Mouse (Mus musculus): ENCODE results near the gene Slc4a11.

The Slc4a11 gene

GRCm38 (mm10) chr2:130697153-130697810 is at the start of gene Slc4a11:
Slc4a11 (minus strand) TSS chr2:130697519.
- peak; percentile 32 for DNase-seq (ENCODE audit: low spot score)

DNA sequence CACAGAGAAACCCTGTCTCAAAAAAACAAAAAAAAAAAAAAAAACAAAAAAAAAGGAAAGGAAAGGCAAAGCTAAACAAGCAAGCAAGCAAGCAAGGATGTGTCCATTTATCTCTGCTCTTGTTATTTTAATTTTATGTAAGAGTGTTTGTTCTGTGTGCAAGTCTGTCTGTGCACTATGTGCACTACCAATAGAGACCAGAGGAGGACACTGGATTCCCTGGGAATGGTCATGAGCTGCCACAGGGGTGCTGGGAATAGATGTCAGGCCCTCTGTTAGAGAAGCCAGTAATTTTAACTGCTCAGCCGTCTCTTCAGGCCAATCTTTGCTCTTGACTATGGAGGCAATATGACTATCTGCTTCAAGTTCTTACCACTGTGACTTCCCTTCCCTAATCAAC is 46.3 kb upstream of the Slc4a11 start:
- DNase-seq (ENCODE audit: low spot score), result no peak

DNA sequence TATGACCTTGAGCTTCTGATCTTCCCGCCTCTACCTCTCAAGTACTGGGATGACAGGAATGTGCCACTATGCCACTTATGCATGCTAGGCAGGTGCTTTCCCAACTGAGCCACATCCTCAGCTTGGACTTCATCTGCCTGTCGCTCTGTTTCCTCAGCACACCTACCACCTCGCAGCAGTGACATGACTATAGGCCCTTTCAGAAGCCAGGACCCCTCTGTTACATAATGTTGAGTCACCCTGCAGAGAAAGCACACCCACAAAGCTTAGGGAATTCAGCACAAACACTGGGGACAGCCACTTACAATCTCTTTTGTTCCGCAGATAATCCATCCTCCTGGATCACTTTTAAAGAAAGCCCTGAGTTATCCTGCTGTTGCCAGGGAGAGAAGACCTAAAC is 42.8 kb upstream of the Slc4a11 start:
- DNase-seq (ENCODE audit: low spot score), result no peak

GRCm38 (mm10) chr2:130738019-130738418 is 40.7 kb upstream of the Slc4a11 start:
- DNase-seq (ENCODE audit: low spot score), result peak; percentile 33

DNA sequence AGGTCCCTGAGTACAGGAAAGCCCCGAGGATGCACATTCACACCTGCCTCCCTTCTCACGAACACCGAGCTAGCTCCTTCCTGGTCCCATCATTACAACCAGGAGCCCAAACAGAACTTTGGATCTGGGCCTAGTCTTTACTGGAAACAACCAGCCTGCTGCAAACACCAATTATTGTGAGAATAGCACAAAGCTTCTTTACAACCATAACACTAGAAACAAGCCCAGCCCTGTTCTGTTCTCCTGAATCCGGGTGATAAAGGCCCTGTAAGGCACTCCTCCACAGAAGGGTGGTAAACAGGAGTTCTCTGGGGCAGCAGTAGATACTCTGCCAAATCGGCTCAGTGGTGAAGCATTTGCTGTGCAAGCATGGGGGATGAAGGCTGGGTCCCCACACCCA is 38.0 kb upstream of the Slc4a11 start:
- peak; percentile 55 for DNase-seq (ENCODE audit: low spot score)

DNA sequence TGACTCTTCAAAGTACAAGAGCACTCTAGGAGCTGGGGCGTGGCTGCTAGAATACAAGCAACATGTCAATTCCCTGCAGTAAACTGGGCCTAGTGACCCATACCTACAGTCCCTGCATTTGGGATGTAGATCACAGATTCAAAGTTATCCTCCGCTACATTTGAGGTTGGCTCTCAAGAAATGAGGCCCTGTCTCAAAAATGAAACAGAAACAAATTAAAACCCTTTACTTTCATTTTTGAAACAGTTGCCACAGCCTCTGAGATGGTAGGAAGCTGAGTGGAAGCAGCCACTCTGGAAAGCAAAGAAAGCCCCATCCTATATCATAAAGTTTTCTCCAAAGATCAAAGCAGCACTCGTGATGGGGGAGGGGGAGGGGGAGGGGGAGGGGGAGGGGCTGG is 36.1 kb upstream of the Slc4a11 start:
- no peak for DNase-seq (ENCODE audit: low spot score)

DNA sequence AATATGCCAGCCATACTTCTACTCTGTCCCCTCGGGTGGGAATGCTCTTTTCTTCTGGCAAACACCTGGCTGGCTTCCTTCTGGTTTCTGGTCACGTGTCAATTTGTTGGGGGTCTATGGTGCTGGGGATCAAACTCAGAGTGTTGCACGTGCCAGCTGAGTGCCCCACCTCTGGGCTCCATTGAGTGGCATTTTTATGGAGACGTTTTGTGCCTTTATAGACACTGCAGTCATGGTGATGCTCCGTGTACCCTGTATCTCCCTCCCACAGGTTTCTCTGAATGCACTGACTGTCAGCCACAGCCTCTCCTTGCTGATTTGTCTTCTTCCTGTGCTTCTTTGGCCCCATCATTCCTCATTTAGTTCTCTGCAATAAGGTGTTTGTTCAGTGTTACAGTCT is 34.5 kb upstream of the Slc4a11 start:
- no peak for DNase-seq (ENCODE audit: low spot score)

GRCm38 (mm10) chr2:130730746-130731145 is 33.4 kb upstream of the Slc4a11 start:
- no peak for DNase-seq (ENCODE audit: low spot score)

- no peak for DNase-seq (ENCODE audit: low spot score)
These were observed 31.7 kb upstream of the Slc4a11 start for GRCm38 (mm10) chr2:130728906-130729585.

DNA sequence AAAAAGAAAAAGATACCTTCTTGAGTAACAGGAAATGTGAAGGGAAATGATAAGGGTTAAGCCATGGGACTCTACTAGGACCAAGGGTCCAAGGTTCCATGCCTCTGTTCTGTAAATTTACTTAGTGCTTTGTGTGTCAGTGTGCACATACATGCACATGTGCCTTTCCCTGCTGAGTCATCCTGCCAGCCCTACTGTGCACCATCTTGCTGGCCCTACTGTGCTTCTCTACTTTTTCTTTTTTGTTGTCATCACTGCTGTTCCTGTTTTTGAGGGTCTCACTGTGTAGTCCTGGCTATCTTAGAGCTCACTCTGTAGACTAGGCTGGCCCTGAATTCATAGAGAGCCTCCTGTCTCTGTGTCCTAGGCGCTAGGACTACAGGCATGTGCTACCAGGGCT is 30.4 kb upstream of the Slc4a11 start:
- no peak for DNase-seq (ENCODE audit: low spot score)

DNA sequence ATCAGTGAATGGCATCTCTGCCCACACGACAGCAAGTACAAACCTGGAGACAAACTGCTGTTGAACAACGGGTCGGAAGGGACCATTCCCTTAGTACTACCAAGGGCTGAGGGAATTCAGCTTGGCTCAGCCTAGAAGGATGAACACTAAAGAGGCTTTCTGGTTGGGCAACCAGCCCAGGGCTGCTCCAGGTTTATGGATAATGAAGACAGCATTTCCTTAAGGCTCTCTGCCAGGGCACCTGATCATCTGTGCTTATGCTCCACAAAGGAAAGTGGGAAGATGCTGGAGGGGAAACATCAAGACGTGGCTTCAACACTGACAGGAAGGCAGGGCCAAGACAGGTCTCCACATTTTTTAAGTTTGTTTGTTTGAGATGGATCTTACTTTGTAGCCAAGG is 27.1 kb upstream of the Slc4a11 start:
- DNase-seq (ENCODE audit: low spot score), result no peak

DNA sequence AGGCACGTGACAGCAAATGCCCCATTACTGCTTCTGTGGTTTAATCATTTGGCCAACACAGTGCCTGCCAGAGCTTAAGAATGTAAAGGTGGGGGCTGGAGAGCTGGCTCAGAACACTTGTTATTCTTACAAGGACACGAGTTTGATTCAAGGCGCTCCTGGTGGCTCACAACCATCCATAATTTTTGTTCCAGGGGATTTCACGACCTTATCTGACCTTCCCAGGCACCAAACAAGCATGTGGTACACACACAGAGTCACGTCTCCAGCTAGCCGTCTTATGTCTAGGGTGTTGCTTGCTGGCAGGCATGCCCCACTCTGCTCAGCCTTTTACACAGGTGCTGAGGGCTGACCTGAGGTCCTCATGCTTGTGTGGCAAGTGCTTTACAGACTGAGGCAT is 20.6 kb upstream of the Slc4a11 start:
- DNase-seq (ENCODE audit: low spot score), result no peak

DNA sequence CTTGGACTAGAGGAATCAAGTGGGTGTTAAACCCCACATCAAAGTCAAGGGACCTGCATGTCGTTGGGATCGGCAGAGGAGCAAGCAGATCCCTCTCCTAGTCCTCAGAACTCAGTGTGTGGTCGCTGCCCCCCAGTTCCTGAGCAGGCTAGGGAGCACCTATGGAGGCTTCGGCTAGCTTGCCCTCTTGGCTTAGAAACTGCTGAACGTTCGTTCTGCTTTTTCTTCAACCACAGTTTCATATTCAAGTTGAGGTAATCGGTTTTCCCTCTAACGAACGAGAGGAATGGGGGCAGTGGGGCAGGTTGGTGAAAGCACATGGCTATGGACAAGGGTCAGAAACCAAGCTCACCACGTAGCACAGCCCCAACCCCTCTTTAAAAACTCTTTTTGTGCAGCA is 9.7 kb upstream of the Slc4a11 start:
- no peak for DNase-seq (ENCODE audit: low spot score)

- no peak for DNase-seq (ENCODE audit: low spot score)
These were observed 9.3 kb upstream of the Slc4a11 start for GRCm38 (mm10) chr2:130706602-130707001.

GRCm38 (mm10) chr2:130705178-130705577 is 7.9 kb upstream of the Slc4a11 start:
- DNase-seq (ENCODE audit: low spot score), result no peak

DNA sequence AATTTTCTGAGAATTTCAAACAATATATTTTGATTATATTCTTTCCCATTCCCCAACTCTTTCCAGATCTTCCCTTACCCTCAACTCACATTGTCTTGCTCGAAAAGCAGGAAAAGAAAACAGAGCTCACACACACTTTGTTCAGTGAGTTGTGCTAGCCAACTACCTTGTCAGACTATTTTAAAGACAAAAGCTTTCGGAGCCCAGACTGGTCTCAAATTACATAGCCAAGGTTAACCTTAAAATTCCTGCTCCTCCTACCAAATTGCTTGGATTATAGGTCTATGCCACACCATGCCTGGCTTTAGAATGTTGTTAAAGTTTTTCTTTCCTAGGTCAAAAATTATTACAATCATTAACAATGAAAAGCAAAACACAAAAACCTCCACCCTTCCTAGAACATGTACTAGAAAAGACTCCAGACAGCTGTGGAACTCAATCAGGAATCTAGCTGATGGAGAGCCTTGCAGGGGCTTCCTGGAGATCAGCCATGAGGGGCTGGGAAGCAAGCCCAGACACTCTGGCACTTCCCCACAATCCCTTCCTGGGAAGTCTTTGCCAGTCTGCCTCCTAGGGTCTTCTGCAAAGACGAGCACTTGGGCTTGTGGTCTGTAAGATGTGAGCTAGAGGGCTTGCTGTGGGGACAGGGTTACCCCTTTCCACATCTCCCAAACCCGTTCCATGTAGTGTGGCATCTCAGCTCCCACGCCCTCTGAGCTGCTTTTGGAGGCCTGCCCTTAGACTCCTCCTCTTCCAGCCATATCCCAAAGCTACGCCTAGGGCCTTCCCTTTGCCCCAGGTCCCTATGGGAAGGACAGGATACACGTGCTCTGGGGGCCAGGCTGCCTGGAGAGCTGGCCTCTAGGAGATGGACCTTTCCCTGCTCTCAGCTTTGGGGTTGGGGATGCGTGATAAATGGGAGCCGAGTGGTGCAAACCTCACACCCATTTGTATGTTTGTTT is 7.0 kb upstream of the Slc4a11 start:
- DNase-seq (ENCODE audit: low spot score), result no peak

GRCm38 (mm10) chr2:130697821-130698266 is 525 bp upstream of the Slc4a11 start:
- no peak for DNase-seq (ENCODE audit: low spot score)

DNA sequence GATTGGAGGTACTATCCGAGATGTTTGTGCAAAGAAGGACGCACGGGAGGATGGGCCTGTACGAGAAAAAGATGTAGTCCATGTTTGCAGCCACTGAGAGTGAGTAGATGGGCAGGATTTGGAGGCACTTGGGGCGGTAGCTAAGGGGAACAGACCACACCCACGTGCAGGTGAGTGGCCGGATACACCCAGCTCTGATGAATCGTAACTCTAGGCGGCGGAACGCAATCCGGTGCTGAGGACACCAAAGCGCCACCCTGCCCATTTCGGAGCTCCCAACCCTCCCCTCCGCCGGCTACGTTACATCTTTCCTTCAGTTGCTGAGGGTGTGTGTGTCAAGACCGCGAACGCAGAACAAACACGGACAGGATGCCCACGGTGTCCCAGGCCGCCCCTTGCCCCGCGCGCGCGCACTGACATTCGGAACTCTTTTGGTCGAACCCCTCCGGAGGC is 593 bp downstream of the Slc4a11 start:
- DNase-seq (ENCODE audit: low spot score), result no peak

DNA sequence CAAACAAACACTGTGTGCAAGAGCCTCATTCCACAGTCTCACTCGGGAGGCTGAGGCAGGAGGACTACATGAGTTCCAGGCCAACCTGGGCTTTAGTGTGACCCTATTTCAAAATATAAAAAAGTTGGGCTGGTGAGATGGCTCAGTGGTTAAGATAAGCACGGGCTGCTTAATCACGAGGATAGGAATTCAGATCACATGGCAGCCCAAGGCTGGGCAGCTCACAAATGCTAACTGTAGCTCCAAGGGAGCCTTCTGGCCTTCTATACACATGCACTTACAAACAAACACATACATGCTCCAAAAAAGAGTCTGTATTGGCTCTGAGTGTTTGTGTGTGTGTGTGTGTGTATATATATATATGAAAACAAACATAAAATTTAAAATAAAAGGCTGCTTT is 3.8 kb downstream of the Slc4a11 start:
- DNase-seq (ENCODE audit: low spot score), result no peak

GRCm38 (mm10) chr2:130689011-130689410 is 8.3 kb downstream of the Slc4a11 start:
- no peak for DNase-seq (ENCODE audit: low spot score)

DNA sequence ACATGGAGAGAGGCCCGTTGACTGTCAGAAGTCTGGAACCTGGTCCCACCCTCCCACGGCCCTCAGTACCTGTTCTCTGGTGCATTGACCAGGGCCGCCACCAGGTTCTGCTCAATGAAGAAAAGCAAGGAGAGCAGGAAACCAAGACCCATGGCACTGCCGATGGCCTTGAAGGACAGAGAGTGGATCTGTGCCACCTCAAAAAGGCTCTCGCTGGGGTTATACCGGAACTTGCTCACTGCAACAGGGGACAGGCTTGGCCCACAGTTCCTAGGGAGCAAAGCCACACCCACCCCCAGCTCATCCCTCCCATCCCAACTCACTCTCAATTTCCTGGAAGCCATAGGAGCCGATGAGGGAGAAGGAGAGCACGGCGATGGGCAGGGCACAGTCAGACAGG is 11.9 kb downstream of the Slc4a11 start:
- DNase-seq (ENCODE audit: low spot score), result no peak

DNA sequence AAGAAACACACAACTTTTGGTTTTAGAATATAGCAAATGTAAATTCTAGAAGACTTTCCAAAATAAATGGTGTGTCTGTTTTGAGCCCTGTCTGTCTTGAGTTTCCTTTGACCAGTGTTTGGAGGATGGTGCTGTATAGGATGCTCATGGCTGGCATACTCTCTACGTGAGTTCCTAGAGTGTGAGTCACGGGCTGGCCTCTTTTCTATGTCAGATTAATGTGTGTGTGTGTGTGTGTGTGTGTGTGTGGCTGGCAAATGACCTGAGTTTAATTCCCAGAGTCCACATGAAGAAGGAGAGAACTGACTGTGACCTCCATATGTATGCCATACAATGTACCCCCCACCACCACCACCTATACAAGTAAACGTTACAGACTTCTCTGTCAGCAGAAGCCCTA is 15.8 kb downstream of the Slc4a11 start:
- no peak for DNase-seq (ENCODE audit: low spot score)

DNA sequence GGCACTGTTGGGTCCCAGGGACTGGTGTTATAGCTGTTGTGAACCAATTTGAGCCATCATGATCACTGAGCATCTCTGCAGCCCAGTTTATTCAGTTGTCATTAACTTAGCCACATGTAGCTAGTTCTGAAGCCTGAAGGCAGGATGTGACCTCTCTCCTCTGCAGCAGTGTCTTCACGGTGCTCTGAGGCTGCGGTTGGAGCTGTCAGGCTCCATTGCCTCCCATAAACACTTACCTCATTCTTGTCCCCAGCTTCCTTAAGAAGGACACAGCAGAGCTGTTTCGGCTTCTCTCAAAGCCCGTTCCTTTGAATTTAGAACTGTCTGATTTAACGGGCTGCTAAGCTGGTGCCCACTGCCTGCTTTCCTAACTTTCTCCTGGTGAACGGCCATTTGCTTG is 17.4 kb downstream of the Slc4a11 start:
- DNase-seq (ENCODE audit: low spot score), result no peak

All from layer of hippocampus, adult 11-12 months (tissue).